Mouse (Mus musculus) olfactory bulb, adult 2 months (tissue): ENCODE data around the gene Gdf15. TPM values are rescaled to one million over a fixed set of nuclear protein-coding genes. Genes with fewer than 3 reads are reported as not detected.

Experiments
- H3K27ac ChIP-seq: fragments of 200-500 bp; 2 replicates; pipeline ENCODE4 v1.5.1; 2012; ENCODE audit warnings: low read depth, low read length; ENCODE audit not compliant: insufficient read depth
- H3K4me1 ChIP-seq: fragments of 200-500 bp; 2 replicates; pipeline ENCODE4 v1.6.1; 2012; ENCODE audit warnings: low read length; ENCODE audit not compliant: control insufficient read depth, insufficient read depth
- H3K4me3 ChIP-seq: fragments of 200-500 bp; 2 replicates; pipeline ENCODE4 v1.5.1; 2012; ENCODE audit warnings: mild to moderate bottlenecking, low read depth, low read length, moderate library complexity; ENCODE audit not compliant: insufficient read depth
- CTCF ChIP-seq: fragments of 200-500 bp; IDR thresholded peaks from 2 replicates; pipeline ENCODE4 v1.5.1; 2012; ENCODE audit warnings: low read depth, mild to moderate bottlenecking, low read length, moderate library complexity; ENCODE audit not compliant: insufficient read depth
- POLR2A ChIP-seq: fragments of 200-500 bp; IDR thresholded peaks from 2 replicates; pipeline ENCODE4 v1.6.1; 2012; ENCODE audit warnings: mild to moderate bottlenecking, low read depth, low read length, moderate library complexity; ENCODE audit not compliant: insufficient read depth
- WGBS: fragments of 180-500 bp; shearing (Covaris S2); methylation state at CpG from one replicate; pipeline ENCODE4 v1.1.7; 2018; 5-methylcytosine and 5-hydroxymethylcytosine counted together
- polyA plus RNA-seq: library from polyadenylated mRNA; stranded (reverse); fragments of >200 nt; gene quantifications from 2 replicates; pipeline ENCODE4 v1.2.4, GENCODE M21; 2012; ENCODE audit warnings: low replicate concordance; ENCODE audit not compliant: missing spikeins, insufficient read depth, insufficient read length

The Gdf15 gene
- polyA plus RNA-seq, 1 experiment, result not detected

DNA sequence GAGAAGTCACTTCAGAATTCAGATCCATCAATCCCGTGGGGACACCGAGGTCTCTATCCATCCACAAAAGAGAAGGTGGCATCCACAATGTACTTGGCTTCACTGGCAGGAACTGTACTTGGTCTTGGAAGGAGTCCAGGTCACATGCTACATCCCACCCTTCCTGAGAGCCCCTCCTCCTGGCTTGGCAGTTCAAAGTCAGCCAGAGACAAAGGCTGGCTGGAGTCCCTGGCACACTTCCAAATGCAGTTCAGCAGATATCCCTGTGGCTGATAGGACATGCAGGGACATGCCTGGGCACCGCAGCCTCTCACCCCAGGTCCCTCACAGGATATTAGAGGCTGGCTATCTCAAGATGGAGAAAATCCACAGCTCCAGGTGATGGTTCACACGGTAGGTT lies 17.1 kb upstream of the Gdf15 start:
- no peak for TF ChIP-seq CTCF
- no peak for TF ChIP-seq POLR2A
- Histone ChIP-seq H3K4me3 (no peak overlapping the region), H3K4me1 (peaks cover 5% of the 10 kb centered on the region), H3K27ac (peak overlapping the region; percentile 1; the same call in 1 of the 2 replicates)
- 45% methylated on average over 4 of the region's 4 CpGs for WGBS

GRCm38 (mm10) chr8:70648921-70649320 lies 16.7 kb upstream of the Gdf15 start:
- WGBS, result 61% methylated on average over 3 of the region's 3 CpGs
- H3K4me1 ChIP-seq, result peaks cover 5% of the 10 kb centered on the region
- no peak overlapping the region for H3K4me3 ChIP-seq
- H3K27ac ChIP-seq, result 0 out of 2 replicates have a peak overlapping the region, but pooled peaks have one; percentile 1
- TF ChIP-seq POLR2A (no peak), CTCF (no peak)

- Histone ChIP-seq H3K4me1 (peaks cover 5% of the 10 kb centered on the region), H3K27ac (no peak overlapping the region), H3K4me3 (no peak overlapping the region)
- TF ChIP-seq POLR2A (no peak), CTCF (no peak)
- 50% methylated on average over 1 of the region's 1 CpGs for whole genome bisulfite sequencing
Measured at GRCm38 (mm10) chr8:70648164-70648442, 15.8 kb upstream of the Gdf15 start.

DNA sequence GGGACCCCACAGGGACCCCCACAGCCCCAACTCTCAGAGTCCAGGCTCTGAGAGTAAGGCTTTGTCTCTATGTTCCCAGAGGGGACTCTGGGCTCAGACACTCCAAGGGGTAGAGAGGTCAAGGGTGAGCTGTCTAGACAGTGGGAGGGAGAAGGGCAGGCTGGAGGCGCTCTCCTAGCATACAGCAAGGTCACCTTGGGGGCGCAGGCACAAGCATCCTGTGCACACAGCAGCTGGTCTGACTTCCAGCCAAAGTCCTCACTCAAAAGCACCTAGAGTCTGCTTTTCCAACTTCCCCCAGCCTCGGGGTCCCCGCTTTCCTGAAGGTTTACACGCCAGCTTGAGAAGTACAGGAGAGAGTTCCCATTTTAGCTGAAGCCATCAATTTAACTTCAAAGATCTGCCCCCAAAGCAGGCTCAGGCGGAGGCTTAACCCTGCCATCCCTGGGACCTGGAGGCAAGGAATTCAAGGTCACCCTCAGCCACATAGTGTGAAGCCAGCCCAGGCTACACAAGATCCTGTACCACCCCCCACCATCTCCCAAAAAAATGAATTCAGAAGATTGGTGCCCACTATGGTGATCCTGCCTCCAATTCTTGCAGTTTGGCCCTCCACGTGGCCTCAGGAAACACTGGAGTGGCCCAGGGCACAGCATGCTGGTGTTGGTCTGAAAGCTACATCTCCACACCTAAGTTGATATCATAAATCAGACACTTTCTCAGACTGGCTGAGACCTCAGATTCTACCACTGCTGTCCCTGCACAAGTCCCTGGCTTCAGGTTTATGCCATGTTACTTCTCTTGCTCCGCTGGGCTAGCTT lies 15.3 kb upstream of the Gdf15 start:
- H3K4me3 ChIP-seq, result no peak overlapping the region
- WGBS, result 82% methylated on average over 8 of the region's 8 CpGs
- H3K4me1 ChIP-seq, result peaks cover 5% of the 10 kb centered on the region
- TF ChIP-seq CTCF, result no peak
- no peak for TF ChIP-seq POLR2A
- no peak overlapping the region for H3K27ac ChIP-seq

- Histone ChIP-seq H3K4me3 (no peak overlapping the region), H3K4me1 (peaks cover 5% of the 10 kb centered on the region), H3K27ac (no peak overlapping the region)
- TF ChIP-seq CTCF (no peak), POLR2A (no peak)
Measured at GRCm38 (mm10) chr8:70646775-70647174, 14.5 kb upstream of the Gdf15 start.

DNA sequence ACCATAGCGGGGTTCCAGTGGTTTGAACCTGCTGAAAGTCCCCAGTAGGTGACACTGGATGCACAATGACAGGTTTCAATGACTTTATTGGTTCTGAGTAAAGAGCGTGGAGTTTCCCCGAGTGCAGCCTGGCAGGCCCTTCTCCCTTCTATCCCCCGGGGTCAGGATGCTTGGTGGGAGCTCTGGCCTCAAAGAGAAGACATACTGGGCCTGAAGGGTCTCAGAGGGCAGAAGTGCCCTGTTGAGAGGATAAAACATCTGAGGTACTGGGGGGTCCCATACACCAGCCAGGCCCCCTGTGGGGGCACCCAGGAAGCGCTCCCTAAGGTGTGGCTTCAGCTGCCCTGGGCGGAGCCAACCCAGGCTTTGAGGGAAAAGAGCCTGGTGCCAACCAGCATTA lies 14.1 kb upstream of the Gdf15 start:
- H3K27ac ChIP-seq, result no peak overlapping the region
- H3K4me1 ChIP-seq, result peaks cover 5% of the 10 kb centered on the region
- 83% methylated on average over 6 of the region's 6 CpGs for WGBS
- H3K4me3 ChIP-seq, result no peak overlapping the region
- TF ChIP-seq CTCF (no peak), POLR2A (no peak)

DNA sequence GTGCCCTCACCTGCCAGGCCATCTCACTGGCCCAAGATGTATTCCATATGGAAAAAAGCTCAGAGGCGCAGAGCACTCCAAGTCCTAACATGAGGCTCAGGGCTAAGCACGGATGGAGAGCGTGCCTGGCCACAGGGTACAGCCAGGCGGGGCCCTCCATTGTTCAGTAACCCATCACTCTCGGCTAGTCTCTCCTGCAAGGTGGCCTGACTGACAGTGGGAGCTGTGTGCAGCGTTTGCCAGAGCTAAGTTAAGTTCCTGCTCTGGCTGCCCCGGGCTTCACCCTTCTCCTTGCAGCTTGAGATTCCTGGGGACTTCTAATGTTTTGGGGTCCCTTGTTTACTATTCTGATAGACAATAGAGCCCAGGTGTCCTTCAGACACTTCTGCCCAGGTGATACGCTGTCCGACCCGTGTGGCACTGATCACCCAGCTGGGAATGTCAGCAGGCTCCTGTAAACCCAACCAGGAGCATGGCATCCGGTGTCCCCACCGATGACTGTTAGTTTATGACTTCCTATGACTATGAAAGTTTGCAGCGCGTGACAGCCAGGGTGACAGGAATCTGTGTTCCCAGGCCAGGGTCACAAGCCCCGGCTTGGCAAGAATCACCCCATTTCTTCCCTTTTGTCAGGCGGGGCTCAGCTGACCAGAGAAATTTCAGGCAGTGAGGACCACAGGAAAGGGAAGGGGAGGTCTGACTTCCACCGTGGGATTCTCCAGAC lies 13.4 kb upstream of the Gdf15 start:
- Histone ChIP-seq H3K4me3 (no peak overlapping the region), H3K27ac (no peak overlapping the region), H3K4me1 (peaks cover 5% of the 10 kb centered on the region)
- TF ChIP-seq POLR2A (no peak), CTCF (no peak)
- 68% methylated on average over 17 of the region's 17 CpGs for WGBS

- Histone ChIP-seq H3K4me3 (no peak overlapping the region), H3K27ac (no peak overlapping the region), H3K4me1 (no peaks in the 10 kb centered on the region)
- 95% methylated on average over 2 of the region's 2 CpGs for WGBS
- TF ChIP-seq POLR2A (no peak), CTCF (no peak)
Measured at GRCm38 (mm10) chr8:70644065-70644464, 11.8 kb upstream of the Gdf15 start.

- no peak overlapping the region for H3K4me3 ChIP-seq
- TF ChIP-seq CTCF (no peak), POLR2A (no peak)
- no peak overlapping the region for H3K27ac ChIP-seq
- 75% methylated on average over 3 of the region's 3 CpGs for WGBS
- H3K4me1 ChIP-seq, result no peaks in the 10 kb centered on the region
Measured at GRCm38 (mm10) chr8:70643019-70643418, 10.8 kb upstream of the Gdf15 start.
